Mouse (Mus musculus): ENCODE results near the gene Arid1b. TPM values are rescaled to one million over a fixed set of nuclear protein-coding genes. Genes with fewer than 3 reads are reported as not detected.
A peak's percentile ranks its signal among the peaks of the same experiment; 100 is the strongest.

The Arid1b gene
- polyA plus RNA-seq, 1 experiment from 2014 or later = 12.2 TPM

- no peak for ATAC-seq (ENCODE audit: insufficient number of reproducible peaks, low FRiP score, low TSS enrichment, low read depth)
- peak overlapping the region; percentile 63; the same call in 1 of the 2 replicates for H3K27ac ChIP-seq (replicated peaks)
- H3K4me2 ChIP-seq (replicated peaks) = no peak overlapping the region
- H3K27me3 ChIP-seq = no peaks in the 10 kb centered on the region
- H3K9ac ChIP-seq = no peak overlapping the region
- H3K4me1 ChIP-seq = peaks cover 27% of the 10 kb centered on the region
- H3K36me3 ChIP-seq = no peaks in the 10 kb centered on the region; the same call in 1 of the 2 replicates
- H3K4me3 ChIP-seq (replicated peaks) = no peak overlapping the region
- no peaks in the 10 kb centered on the region for H3K9me3 ChIP-seq (replicated peaks)
- WGBS = 61% methylated on average over 3 of the region's 3 CpGs
Observed at GRCm38 (mm10) chr17:5137936-5138335, 143.8 kb downstream of the Arid1b start.

GRCm38 (mm10) chr17:5138641-5139205, 144.6 kb downstream of the Arid1b start:
- Histone ChIP-seq H3K27me3 (no peaks in the 10 kb centered on the region), H3K4me1 (peaks cover 26% of the 10 kb centered on the region), H3K36me3 (no peaks in the 10 kb centered on the region; the same call in 1 of the 2 replicates), H3K9ac (no peak overlapping the region), H3K9me3 (replicated peaks) (no peaks in the 10 kb centered on the region), H3K4me3 (replicated peaks) (no peak overlapping the region), H3K27ac (replicated peaks) (peak overlapping the region; percentile 63; the same call in 1 of the 2 replicates), H3K4me2 (replicated peaks) (no peak overlapping the region; the same call in 1 of the 2 replicates)
- 9% methylated on average over 8 of the region's 8 CpGs for WGBS
- peak; percentile 72 for ATAC-seq (ENCODE audit: insufficient number of reproducible peaks, low FRiP score, low TSS enrichment, low read depth)

- no peak for ATAC-seq (ENCODE audit: insufficient number of reproducible peaks, low FRiP score, low TSS enrichment, low read depth)
- Histone ChIP-seq H3K9ac (no peak overlapping the region), H3K4me3 (replicated peaks) (no peak overlapping the region), H3K27me3 (no peaks in the 10 kb centered on the region), H3K27ac (replicated peaks) (0 out of 2 replicates have a peak overlapping the region, but pooled peaks have one; percentile 1), H3K4me2 (replicated peaks) (no peak overlapping the region), H3K9me3 (replicated peaks) (no peaks in the 10 kb centered on the region), H3K36me3 (no peaks in the 10 kb centered on the region; the same call in 1 of the 2 replicates), H3K4me1 (peaks cover 25% of the 10 kb centered on the region)
- 51% methylated on average over 8 of the region's 8 CpGs for WGBS
Observed at GRCm38 (mm10) chr17:5139553-5139952, 145.4 kb downstream of the Arid1b start.

- WGBS = 72% methylated on average over 6 of the region's 6 CpGs
- no peak overlapping the region for H3K9ac ChIP-seq
- ATAC-seq (ENCODE audit: insufficient number of reproducible peaks, low FRiP score, low TSS enrichment, low read depth) = peak; percentile 73; the same call in 1 of the 2 replicates
Observed at GRCm38 (mm10) chr17:5143735-5144439, 149.8 kb downstream of the Arid1b start.

GRCm38 (mm10) chr17:5150660-5151063, 156.5 kb downstream of the Arid1b start:
- H3K9ac ChIP-seq = no peak overlapping the region
- H3K27ac ChIP-seq (replicated peaks) = no peak overlapping the region
- 40% methylated on average over 7 of the region's 7 CpGs for WGBS
- no peaks in the 10 kb centered on the region for H3K36me3 ChIP-seq
- ATAC-seq (ENCODE audit: insufficient number of reproducible peaks, low FRiP score, low TSS enrichment, low read depth) = peak; percentile 65
- no peaks in the 10 kb centered on the region for H3K9me3 ChIP-seq (replicated peaks)
- H3K4me3 ChIP-seq (replicated peaks) = no peak overlapping the region
- no peak overlapping the region for H3K4me2 ChIP-seq (replicated peaks)
- H3K4me1 ChIP-seq = peaks cover 8% of the 10 kb centered on the region; the same call in 1 of the 2 replicates
- H3K27me3 ChIP-seq = no peaks in the 10 kb centered on the region

More at GRCm38 (mm10) chr17:5143735-5144439, 149.8 kb downstream of the Arid1b start:
- H3K27me3 ChIP-seq = no peaks in the 10 kb centered on the region
- no peak overlapping the region for H3K27ac ChIP-seq (replicated peaks)
- no peaks in the 10 kb centered on the region for H3K9me3 ChIP-seq (replicated peaks)
- H3K4me2 ChIP-seq (replicated peaks) = no peak overlapping the region
- H3K4me1 ChIP-seq = peaks cover 16% of the 10 kb centered on the region
- H3K4me3 ChIP-seq (replicated peaks) = no peak overlapping the region
- no peaks in the 10 kb centered on the region for H3K36me3 ChIP-seq

GRCm38 (mm10) chr17:5151852-5152251, 157.7 kb downstream of the Arid1b start:
- no peak for ATAC-seq (ENCODE audit: insufficient number of reproducible peaks, low FRiP score, low TSS enrichment, low read depth)
- Histone ChIP-seq H3K27ac (replicated peaks) (no peak overlapping the region), H3K4me3 (replicated peaks) (no peak overlapping the region), H3K27me3 (no peaks in the 10 kb centered on the region), H3K9ac (no peak overlapping the region), H3K36me3 (no peaks in the 10 kb centered on the region), H3K4me2 (replicated peaks) (no peak overlapping the region), H3K9me3 (replicated peaks) (no peaks in the 10 kb centered on the region), H3K4me1 (peaks cover 8% of the 10 kb centered on the region; the same call in 1 of the 2 replicates)
- WGBS = 48% methylated on average over 11 of the region's 11 CpGs

- Histone ChIP-seq H3K4me2 (replicated peaks) (no peak overlapping the region), H3K4me1 (peaks cover 8% of the 10 kb centered on the region; the same call in 1 of the 2 replicates), H3K9ac (no peak overlapping the region), H3K36me3 (no peaks in the 10 kb centered on the region), H3K4me3 (replicated peaks) (no peak overlapping the region), H3K27ac (replicated peaks) (no peak overlapping the region), H3K27me3 (no peaks in the 10 kb centered on the region), H3K9me3 (replicated peaks) (no peaks in the 10 kb centered on the region)
- WGBS = 82% methylated on average over 2 of the region's 2 CpGs
- ATAC-seq (ENCODE audit: insufficient number of reproducible peaks, low FRiP score, low TSS enrichment, low read depth) = no peak
Observed at GRCm38 (mm10) chr17:5153461-5153860, 159.3 kb downstream of the Arid1b start.

GRCm38 (mm10) chr17:5154322-5154721, 160.2 kb downstream of the Arid1b start:
- Histone ChIP-seq H3K27ac (replicated peaks) (no peak overlapping the region), H3K4me1 (peaks cover 8% of the 10 kb centered on the region; the same call in 1 of the 2 replicates), H3K36me3 (no peaks in the 10 kb centered on the region), H3K27me3 (no peaks in the 10 kb centered on the region), H3K9me3 (replicated peaks) (no peaks in the 10 kb centered on the region), H3K9ac (no peak overlapping the region), H3K4me3 (replicated peaks) (no peak overlapping the region), H3K4me2 (replicated peaks) (no peak overlapping the region)
- WGBS = 71% methylated on average over 6 of the region's 6 CpGs
- ATAC-seq (ENCODE audit: insufficient number of reproducible peaks, low FRiP score, low TSS enrichment, low read depth) = no peak

GRCm38 (mm10) chr17:5157609-5158008, 163.5 kb downstream of the Arid1b start:
- no peak overlapping the region for H3K4me2 ChIP-seq (replicated peaks)
- no peak overlapping the region for H3K4me3 ChIP-seq (replicated peaks)
- WGBS = 89% methylated on average over 7 of the region's 7 CpGs
- no peak for ATAC-seq (ENCODE audit: insufficient number of reproducible peaks, low FRiP score, low TSS enrichment, low read depth)
- no peak overlapping the region for H3K27ac ChIP-seq (replicated peaks)
- H3K36me3 ChIP-seq = no peaks in the 10 kb centered on the region
- 0 out of 2 replicates have a peak, but pooled peaks cover 2% of the 10 kb centered on the region for H3K4me1 ChIP-seq
- no peaks in the 10 kb centered on the region for H3K9me3 ChIP-seq (replicated peaks)
- H3K27me3 ChIP-seq = no peaks in the 10 kb centered on the region
- no peak overlapping the region for H3K9ac ChIP-seq

- H3K9ac ChIP-seq = no peak overlapping the region
- no peak for ATAC-seq (ENCODE audit: insufficient number of reproducible peaks, low FRiP score, low TSS enrichment, low read depth)
- H3K4me3 ChIP-seq (replicated peaks) = no peak overlapping the region
- peaks cover 9% of the 10 kb centered on the region; the same call in 1 of the 2 replicates for H3K4me1 ChIP-seq
- 42% methylated on average over 2 of the region's 2 CpGs for WGBS
- H3K27ac ChIP-seq (replicated peaks) = no peak overlapping the region
- no peak overlapping the region for H3K4me2 ChIP-seq (replicated peaks)
- no peaks in the 10 kb centered on the region for H3K36me3 ChIP-seq
- H3K27me3 ChIP-seq = no peaks in the 10 kb centered on the region
- no peaks in the 10 kb centered on the region for H3K9me3 ChIP-seq (replicated peaks)
Observed at GRCm38 (mm10) chr17:5162525-5162924, 168.4 kb downstream of the Arid1b start.

- Histone ChIP-seq H3K27ac (replicated peaks) (no peak overlapping the region), H3K4me2 (replicated peaks) (no peak overlapping the region), H3K4me1 (peaks cover 9% of the 10 kb centered on the region; the same call in 1 of the 2 replicates), H3K9me3 (replicated peaks) (no peaks in the 10 kb centered on the region), H3K27me3 (no peaks in the 10 kb centered on the region), H3K36me3 (no peaks in the 10 kb centered on the region), H3K4me3 (replicated peaks) (no peak overlapping the region), H3K9ac (no peak overlapping the region)
- 77% methylated on average over 7 of the region's 7 CpGs for WGBS
- no peak for ATAC-seq (ENCODE audit: insufficient number of reproducible peaks, low FRiP score, low TSS enrichment, low read depth)
Observed at GRCm38 (mm10) chr17:5163251-5163826, 169.2 kb downstream of the Arid1b start.
